Mouse (Mus musculus): ENCODE data around the gene Agtr1b. TPM values are rescaled to one million over a fixed set of nuclear protein-coding genes. Genes with fewer than 3 reads are reported as not detected.

The Agtr1b gene
- 0.19 TPM in 1 of 2 replicates, not detected in the other for polyA plus RNA-seq (2016; fragmentation: Nextera tagmentation; extraction: Ambion mirVana)

DNA sequence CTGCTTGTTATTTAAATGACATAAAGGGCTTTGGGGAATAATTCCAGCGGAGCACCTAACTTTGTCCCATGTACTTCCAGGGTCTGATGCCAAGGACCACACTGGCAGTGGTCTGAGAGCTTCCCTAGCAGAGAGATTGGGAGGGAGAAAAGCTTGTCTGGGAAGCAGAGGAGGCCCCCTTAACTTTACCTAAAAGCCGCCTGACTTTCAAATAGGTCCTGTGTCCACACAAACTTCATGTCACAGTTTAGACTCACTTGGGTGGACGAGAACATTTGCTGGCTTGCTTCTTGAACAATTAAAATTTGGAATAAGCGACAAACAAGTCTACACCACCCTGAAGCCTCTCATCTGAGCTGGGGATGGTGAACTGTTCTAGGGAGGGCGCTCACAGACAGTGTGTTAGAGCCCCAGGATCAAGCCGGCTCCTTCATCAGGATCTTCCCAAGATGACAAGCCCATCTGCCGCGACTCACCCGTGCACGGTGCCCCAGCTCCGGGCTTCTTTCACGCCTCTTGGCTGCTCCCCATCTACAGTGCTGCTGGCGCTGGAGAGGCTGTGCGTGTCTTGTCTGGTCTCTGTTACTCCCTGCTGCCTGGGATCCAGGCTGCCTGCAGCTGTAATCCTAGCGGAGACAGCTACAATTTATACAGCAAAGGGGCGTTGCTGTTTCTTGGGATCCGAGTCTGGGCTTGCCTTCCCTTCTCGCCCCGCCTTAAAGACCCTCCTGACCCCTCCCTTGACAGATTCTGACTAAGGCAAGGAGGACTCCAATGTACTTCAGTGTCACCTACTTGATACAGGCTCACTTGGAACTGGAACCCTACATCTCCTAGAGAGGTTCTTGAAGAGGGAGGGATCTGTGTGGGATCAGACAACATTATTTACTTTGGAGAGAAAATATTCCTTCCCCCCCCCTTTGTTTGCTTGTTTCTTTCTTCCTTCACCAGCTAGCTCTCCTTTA is at the start of gene Agtr1b:
Agtr1b (minus strand) TSS at position 620 of the 965 bp plus-strand sequence.
- 11% methylated on average over 19 of the region's 19 CpGs for WGBS
- Histone ChIP-seq H3K27me3 (ENCODE audit: low read depth, poor library complexity, severe bottlenecking) (no peaks in the 10 kb centered on the region), H3K36me3 (no peaks in the 10 kb centered on the region), H3K4me1 (peaks cover 17% of the 10 kb centered on the region), H3K4me3 (peak within 1 kb of the TSS; percentile 49), H3K27ac (replicated peaks) (peak within 1 kb of the TSS; percentile 49; the same call in 1 of the 2 replicates), H3K9me3 (replicated peaks) (no peaks in the 10 kb centered on the region)
- DNase-seq (ENCODE audit: low spot score) = peak; percentile 38

DNA sequence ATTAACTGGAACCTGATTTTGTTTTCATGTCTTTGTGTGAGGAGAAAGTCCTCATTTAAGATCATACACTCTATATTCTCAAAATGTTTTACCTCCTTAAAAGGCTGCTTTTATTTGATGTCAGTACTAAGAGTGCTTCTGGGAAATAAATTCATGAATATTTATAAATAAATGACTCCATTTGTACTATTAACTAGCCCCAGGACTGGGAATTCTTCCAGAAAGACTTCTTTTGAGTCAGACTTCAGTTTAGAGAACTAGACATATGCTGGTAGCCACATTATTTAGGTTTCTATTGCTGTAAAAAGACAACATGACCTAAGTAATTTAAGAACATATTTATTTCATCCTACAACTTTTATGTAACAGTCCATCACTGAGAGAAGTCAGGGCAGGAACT is 13.4 kb downstream of the Agtr1b start:
- H3K9me3 ChIP-seq (replicated peaks) = no peaks in the 10 kb centered on the region
- H3K4me1 ChIP-seq = no peaks in the 10 kb centered on the region
- H3K36me3 ChIP-seq = no peaks in the 10 kb centered on the region
- H3K4me3 ChIP-seq = no peak overlapping the region
- H3K27me3 ChIP-seq (ENCODE audit: low read depth, poor library complexity, severe bottlenecking) = no peaks in the 10 kb centered on the region
- H3K27ac ChIP-seq (replicated peaks) = no peak overlapping the region
- no peak for DNase-seq (ENCODE audit: low spot score)

DNA sequence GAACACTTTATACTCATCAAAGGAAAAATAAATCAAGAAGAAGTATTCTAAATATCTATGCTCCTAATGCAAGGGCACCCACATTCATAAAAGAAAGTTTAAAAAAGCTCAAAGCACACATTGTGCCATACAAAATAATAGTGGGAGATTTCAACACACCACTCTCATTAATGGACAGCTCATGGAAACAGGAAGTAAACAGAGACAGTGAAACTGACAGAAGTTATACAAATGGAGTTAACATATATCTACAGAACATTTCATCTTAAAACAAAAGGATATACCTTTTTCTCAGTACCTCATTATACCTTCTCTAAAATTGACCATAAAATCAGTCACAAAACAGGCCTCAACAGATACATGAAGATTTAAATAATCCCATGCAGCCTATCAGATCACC is 18.8 kb downstream of the Agtr1b start:
- Histone ChIP-seq H3K27ac (replicated peaks) (no peak overlapping the region), H3K4me1 (no peaks in the 10 kb centered on the region), H3K4me3 (no peak overlapping the region), H3K9me3 (replicated peaks) (no peaks in the 10 kb centered on the region), H3K36me3 (no peaks in the 10 kb centered on the region), H3K27me3 (ENCODE audit: low read depth, poor library complexity, severe bottlenecking) (no peaks in the 10 kb centered on the region)
- no peak for DNase-seq (ENCODE audit: low spot score)

DNA sequence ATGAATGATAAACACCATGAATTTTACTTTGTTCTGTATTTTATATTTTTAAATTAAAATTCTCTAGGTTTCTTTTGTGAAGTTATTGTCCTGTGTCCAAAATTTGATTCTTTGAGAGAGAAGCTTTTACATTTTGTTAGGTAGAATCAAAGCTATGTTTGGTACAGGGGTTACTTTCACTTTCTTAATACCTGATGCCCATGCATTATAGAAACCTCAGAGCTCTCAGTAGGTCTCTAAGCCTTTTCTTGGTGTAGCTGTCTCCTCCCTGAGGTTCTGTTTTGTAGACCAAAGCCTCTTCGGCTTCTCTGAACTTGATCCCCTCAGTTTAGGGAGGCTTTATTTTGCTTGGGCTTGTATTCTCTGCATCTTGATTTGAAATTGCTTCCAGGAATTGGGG is 26.6 kb downstream of the Agtr1b start:
- DNase-seq (ENCODE audit: low spot score) = no peak
- Histone ChIP-seq H3K9me3 (replicated peaks) (no peaks in the 10 kb centered on the region), H3K27ac (replicated peaks) (no peak overlapping the region), H3K4me1 (no peaks in the 10 kb centered on the region), H3K4me3 (no peak overlapping the region), H3K27me3 (ENCODE audit: low read depth, poor library complexity, severe bottlenecking) (no peaks in the 10 kb centered on the region), H3K36me3 (no peaks in the 10 kb centered on the region)
- 86% methylated on average over 1 of the region's 1 CpGs for WGBS

DNA sequence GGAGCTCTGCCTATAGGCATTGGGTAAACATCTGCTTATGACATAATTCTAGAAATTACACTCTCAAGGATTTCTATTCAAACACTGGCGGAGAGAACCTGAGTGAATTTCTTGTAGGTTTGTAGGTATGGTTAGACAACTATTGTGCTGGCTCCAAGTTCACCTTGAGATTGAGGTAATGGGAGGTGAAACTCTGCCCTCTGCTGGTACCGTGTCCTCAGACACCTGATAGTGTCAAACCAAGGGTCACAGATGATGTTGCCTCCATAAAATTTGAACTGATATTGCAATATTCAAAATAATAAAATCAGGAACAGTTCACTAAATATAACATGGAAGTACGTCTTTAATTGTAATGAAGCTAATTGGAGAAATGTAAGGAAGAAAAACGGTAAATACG is 32.3 kb downstream of the Agtr1b start:
- Histone ChIP-seq H3K27me3 (ENCODE audit: low read depth, poor library complexity, severe bottlenecking) (no peaks in the 10 kb centered on the region), H3K4me3 (no peak overlapping the region), H3K36me3 (no peaks in the 10 kb centered on the region), H3K27ac (replicated peaks) (no peak overlapping the region), H3K9me3 (replicated peaks) (no peaks in the 10 kb centered on the region), H3K4me1 (no peaks in the 10 kb centered on the region)
- 63% methylated on average over 5 of the region's 5 CpGs for WGBS
- DNase-seq (ENCODE audit: low spot score) = no peak

DNA sequence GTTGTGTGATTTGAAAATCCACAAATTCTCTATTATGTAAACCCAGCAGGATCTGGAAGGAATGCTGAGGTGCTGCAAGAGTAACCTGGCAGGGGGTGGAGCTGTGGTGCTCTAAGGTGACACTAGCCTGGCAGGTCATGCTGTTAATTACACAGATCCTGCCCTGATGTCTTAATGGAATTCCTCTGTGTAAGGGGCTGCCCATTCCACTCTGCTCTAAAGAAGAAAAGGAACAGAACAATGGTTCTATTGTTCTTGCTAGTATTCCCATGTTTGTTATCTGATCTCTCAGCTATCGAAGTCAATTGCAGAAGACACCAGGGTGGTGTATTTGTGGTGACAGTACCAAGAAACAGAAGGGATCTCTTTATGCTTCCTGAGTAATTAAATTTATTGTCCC is 49.7 kb downstream of the Agtr1b start:
- H3K36me3 ChIP-seq = no peaks in the 10 kb centered on the region
- no peak overlapping the region for H3K4me3 ChIP-seq
- no peak overlapping the region for H3K27ac ChIP-seq (replicated peaks)
- WGBS = 10% methylated on average over 1 of the region's 1 CpGs
- no peaks in the 10 kb centered on the region for H3K9me3 ChIP-seq (replicated peaks)
- no peak for DNase-seq (ENCODE audit: low spot score)
- H3K27me3 ChIP-seq (ENCODE audit: low read depth, poor library complexity, severe bottlenecking) = no peaks in the 10 kb centered on the region
- no peaks in the 10 kb centered on the region for H3K4me1 ChIP-seq

DNA sequence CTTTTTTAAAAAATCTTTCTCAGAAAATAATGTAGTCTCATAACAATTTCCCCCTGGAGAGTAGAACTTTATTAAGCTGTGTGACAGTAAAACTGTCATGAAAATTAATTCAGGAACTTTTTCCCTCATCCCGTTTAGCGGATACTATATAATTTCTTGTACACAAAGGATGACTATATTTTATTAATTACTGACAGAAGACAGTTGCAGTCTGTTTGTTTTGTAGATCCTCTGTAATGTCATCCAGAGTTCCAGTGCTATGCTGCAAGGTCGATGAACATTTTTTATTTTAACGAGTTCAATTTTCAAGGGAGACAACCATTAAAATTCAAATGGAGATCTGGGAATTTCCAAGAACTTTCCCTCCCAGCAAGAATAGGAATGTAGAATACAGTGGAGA is 57.8 kb downstream of the Agtr1b start:
- Histone ChIP-seq H3K27me3 (ENCODE audit: low read depth, poor library complexity, severe bottlenecking) (no peaks in the 10 kb centered on the region), H3K4me1 (no peaks in the 10 kb centered on the region), H3K36me3 (no peaks in the 10 kb centered on the region), H3K9me3 (replicated peaks) (no peaks in the 10 kb centered on the region), H3K4me3 (no peak overlapping the region), H3K27ac (replicated peaks) (no peak overlapping the region)
- WGBS = 89% methylated on average over 4 of the region's 4 CpGs
- no peak for DNase-seq (ENCODE audit: low spot score)

DNA sequence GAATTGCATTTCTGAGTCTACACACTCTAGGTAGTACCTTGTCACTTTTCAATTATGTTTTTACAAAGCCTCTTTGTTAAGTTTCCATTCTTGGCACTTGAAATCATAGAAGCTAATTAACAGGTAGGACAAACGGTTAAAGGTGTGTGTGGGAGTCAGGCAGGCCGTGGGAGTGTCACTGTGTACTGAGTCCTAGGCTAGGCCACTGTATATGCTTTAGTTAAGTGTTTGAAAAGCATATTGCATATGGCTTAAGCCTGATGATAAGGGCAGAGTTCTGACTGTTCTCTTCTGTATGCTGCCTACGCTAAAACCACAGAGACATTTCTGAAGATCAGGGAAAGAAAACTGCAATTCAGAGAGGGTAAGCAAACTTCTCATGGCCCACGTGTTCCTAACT is 59.7 kb downstream of the Agtr1b start:
- no peaks in the 10 kb centered on the region for H3K36me3 ChIP-seq
- no peak for DNase-seq (ENCODE audit: low spot score)
- no peak overlapping the region for H3K27ac ChIP-seq (replicated peaks)
- H3K27me3 ChIP-seq (ENCODE audit: low read depth, poor library complexity, severe bottlenecking) = no peaks in the 10 kb centered on the region
- 87% methylated on average over 4 of the region's 4 CpGs for WGBS
- no peaks in the 10 kb centered on the region for H3K4me1 ChIP-seq
- no peaks in the 10 kb centered on the region; the same call in 1 of the 2 replicates for H3K9me3 ChIP-seq (replicated peaks)
- H3K4me3 ChIP-seq = no peak overlapping the region

DNA sequence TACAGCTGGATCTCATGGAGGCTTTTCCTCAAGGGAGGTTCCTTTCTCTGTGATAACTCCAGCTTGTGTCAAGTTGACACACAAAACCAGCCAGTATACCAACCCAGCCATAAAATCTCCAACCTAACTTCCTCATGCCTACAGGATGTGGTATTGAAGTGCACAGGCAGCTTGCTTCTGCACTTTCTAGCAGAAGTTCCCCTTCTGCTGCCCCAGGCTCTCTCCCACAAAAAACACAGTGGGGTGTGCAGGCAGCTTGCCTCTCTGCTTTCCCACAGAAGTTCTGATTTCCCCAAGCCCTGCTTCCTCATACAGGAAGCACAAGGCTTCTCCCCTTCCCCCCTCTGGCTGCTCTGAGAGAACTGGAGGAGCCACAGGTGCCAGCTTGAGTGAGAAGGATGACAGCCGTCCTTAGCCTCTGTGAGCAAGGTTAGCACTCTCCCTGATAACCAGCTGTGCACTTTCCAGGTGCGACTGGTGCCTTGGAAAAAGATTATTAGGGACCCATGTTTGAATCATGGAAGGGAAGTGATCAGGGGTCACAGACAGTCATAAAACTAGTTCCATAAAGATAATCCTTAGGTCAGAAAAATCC is 62.1 kb downstream of the Agtr1b start:
- Histone ChIP-seq H3K36me3 (no peaks in the 10 kb centered on the region), H3K4me3 (no peak overlapping the region), H3K27me3 (ENCODE audit: low read depth, poor library complexity, severe bottlenecking) (no peaks in the 10 kb centered on the region), H3K9me3 (replicated peaks) (no peaks in the 10 kb centered on the region; the same call in 1 of the 2 replicates), H3K4me1 (no peaks in the 10 kb centered on the region), H3K27ac (replicated peaks) (no peak overlapping the region)
- no peak for DNase-seq (ENCODE audit: low spot score)
- 72% methylated on average over 2 of the region's 2 CpGs for WGBS

DNA sequence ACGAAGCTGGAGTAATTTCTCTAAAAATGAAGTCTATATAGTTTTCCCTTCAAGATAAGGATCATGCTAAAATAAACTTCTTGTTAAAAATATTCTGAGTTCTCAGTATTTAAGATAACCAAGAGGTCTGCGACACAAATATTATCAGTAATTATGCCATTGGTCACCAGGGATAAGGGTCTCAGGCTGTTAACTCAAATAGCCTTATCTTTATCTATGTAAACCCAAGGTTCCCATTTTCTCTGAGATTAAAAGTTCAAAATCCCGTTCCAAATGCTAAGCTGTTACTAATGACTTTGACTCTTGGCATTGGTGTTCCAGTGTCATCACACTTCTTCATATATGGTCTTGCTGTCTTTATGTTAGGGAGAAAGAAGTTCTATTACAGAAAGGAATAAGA is 71.4 kb downstream of the Agtr1b start:
- 84% methylated on average over 3 of the region's 3 CpGs for WGBS
- no peaks in the 10 kb centered on the region for H3K27me3 ChIP-seq (ENCODE audit: low read depth, poor library complexity, severe bottlenecking)
- DNase-seq (ENCODE audit: low spot score) = no peak
- H3K27ac ChIP-seq (replicated peaks) = no peak overlapping the region
- no peaks in the 10 kb centered on the region for H3K36me3 ChIP-seq
- H3K4me1 ChIP-seq = no peaks in the 10 kb centered on the region
- no peaks in the 10 kb centered on the region for H3K9me3 ChIP-seq (replicated peaks)
- H3K4me3 ChIP-seq = no peak overlapping the region

DNA sequence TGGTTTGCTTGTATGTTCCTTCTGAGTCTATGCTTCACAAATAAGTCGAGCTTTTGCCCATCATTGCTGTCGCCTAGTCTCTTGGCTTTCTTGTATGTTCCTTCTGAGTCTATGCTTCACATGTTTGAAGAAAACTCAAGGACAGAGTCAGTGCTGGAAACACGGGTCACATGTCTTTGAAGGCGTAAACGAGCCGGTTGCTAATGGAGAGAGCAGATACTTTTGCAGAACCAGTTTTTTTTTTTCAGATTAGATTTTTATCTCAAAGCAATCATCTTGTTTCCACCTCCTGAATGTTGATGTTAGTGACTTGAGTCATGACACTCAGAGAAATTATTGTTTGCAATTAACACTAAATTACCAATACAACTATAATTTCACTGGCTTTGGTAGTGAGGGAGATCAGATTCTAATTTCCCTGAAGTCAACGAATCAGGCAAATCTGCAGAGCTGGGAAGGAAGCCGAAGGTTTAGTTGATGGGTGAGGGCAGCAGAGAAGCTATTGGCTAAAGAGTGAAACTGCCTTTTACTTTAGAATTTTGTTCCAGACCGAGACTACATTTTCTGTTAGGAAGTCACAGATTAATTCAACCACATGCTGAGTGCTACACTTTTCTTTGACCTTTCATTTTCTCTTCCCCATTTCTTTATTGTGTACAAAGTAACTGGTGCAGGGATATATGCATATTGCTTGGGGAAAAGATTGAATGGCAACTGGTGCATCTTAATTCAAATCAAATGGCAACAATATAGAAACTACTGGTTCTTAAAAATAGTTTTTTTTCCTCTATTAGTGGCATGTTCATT is 72.2 kb downstream of the Agtr1b start:
- no peaks in the 10 kb centered on the region for H3K4me1 ChIP-seq
- no peaks in the 10 kb centered on the region for H3K27me3 ChIP-seq (ENCODE audit: low read depth, poor library complexity, severe bottlenecking)
- no peaks in the 10 kb centered on the region for H3K36me3 ChIP-seq
- H3K4me3 ChIP-seq = no peak overlapping the region
- no peaks in the 10 kb centered on the region for H3K9me3 ChIP-seq (replicated peaks)
- H3K27ac ChIP-seq (replicated peaks) = no peak overlapping the region
- DNase-seq (ENCODE audit: low spot score) = no peak
- 85% methylated on average over 9 of the region's 9 CpGs for WGBS

DNA sequence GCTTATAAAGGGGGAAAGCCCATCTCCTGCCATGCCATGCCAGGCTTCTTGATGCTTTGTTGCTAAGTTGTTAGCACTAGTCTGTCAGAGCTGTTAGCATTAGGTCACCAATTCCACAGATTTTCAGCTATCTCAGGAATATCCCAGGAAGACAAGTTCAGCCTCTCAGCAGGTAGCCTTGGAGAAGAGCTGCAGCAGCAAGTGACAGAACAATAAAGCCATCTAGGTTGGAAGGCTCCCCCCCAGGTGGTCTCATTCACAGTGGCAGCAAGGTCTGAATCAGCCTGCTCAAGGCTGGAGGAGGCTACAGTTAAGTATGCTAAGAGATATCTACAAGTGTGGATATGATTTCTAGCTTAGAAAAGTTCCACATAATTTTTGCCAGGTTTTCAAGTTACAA is 75.6 kb downstream of the Agtr1b start:
- Histone ChIP-seq H3K4me3 (no peak overlapping the region), H3K27me3 (ENCODE audit: low read depth, poor library complexity, severe bottlenecking) (no peaks in the 10 kb centered on the region), H3K9me3 (replicated peaks) (no peaks in the 10 kb centered on the region), H3K4me1 (no peaks in the 10 kb centered on the region), H3K27ac (replicated peaks) (no peak overlapping the region), H3K36me3 (no peaks in the 10 kb centered on the region)
- no peak for DNase-seq (ENCODE audit: low spot score)

DNA sequence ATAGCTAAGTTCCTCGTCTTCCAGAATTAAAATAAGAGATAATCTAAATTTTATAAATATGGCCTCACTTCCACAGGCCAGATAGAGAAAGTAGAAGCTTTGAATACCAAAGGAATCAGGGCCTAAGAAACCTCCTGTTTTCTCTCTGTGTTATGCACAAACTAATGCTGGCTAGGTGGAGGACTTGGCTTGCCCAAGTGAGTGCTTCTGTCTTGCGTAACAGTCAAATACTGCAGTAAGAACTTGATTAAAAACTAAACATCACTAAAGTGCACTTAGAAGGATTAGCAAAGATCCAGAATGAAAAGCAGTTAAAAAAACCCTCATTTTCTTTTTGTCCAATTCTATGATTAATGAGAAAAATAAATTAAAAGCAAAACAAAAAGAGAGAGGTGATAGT is 78.2 kb downstream of the Agtr1b start:
- DNase-seq (ENCODE audit: low spot score) = no peak
- Histone ChIP-seq H3K9me3 (replicated peaks) (no peaks in the 10 kb centered on the region), H3K27me3 (ENCODE audit: low read depth, poor library complexity, severe bottlenecking) (no peaks in the 10 kb centered on the region), H3K4me1 (no peaks in the 10 kb centered on the region), H3K27ac (replicated peaks) (no peak overlapping the region), H3K36me3 (no peaks in the 10 kb centered on the region), H3K4me3 (no peak overlapping the region)
- WGBS = 87% methylated on average over 2 of the region's 2 CpGs
